Mouse (Mus musculus): ENCODE measurements around the gene Smurf2.

- TF ChIP-seq EP300 (IDR thresholded peaks at IDR 0.05; ENCODE audit: low read depth) (no peak), CTCF (IDR thresholded peaks at IDR 0.05; ENCODE audit: low read depth) (no peak)
Measured at GRCm38 (mm10) chr11:106778132-106778531, 142.4 kb downstream of the Smurf2 start.
